Mouse (Mus musculus) cerebellum, adult 2 months (tissue): ENCODE data around the gene Gm8127. TPM values are rescaled to one million over a fixed set of nuclear protein-coding genes. Genes with fewer than 3 reads are reported as not detected.
A peak's percentile ranks its signal among the peaks of the same experiment; 100 is the strongest.
"Not testable (repeated sequence)": the region's sequence is repeated elsewhere in the genome, so short reads cannot be mapped to it uniquely, and the experiment has no call there.

Experiments
- DNase-seq, 2 experiments: peaks; one replicate each; pipeline ENCODE4 v3.0.0; 2021
- H3K27ac ChIP-seq: fragments of 200-500 bp; 2 replicates; pipeline ENCODE4 v1.5.1; 2012; ENCODE audit warnings: low read length, control low read depth, inconsistent platforms; ENCODE audit not compliant: insufficient read depth
- H3K27me3 ChIP-seq: fragments of 200-500 bp; 2 replicates; pipeline ENCODE4 v1.6.1; 2012; ENCODE audit warnings: inconsistent platforms, mild to moderate bottlenecking, low read length, moderate library complexity; ENCODE audit not compliant: control insufficient read depth, insufficient read depth
- H3K4me1 ChIP-seq: fragments of 200-500 bp; 2 replicates; pipeline ENCODE4 v1.6.1; 2011; ENCODE audit warnings: low read length; ENCODE audit not compliant: control insufficient read depth, insufficient read depth
- H3K4me3 ChIP-seq: fragments of 200-500 bp; replicated peaks from 2 replicates; pipeline ENCODE3; 2011; ENCODE audit warnings: mild to moderate bottlenecking, low read depth, low read length, control low read depth; ENCODE audit not compliant: insufficient read depth
- WGBS: fragments of 180-500 bp; shearing (Covaris S2); methylation state at CpG from one replicate; pipeline ENCODE4 v1.1.7; 2018; 5-methylcytosine and 5-hydroxymethylcytosine counted together
- polyA plus RNA-seq: library from polyadenylated mRNA; depleted of rRNA; stranded (reverse); fragments of >200 nt; gene quantifications from 2 replicates; pipeline ENCODE4 v1.2.3, GENCODE M21; 2012; rRNA removed

Gm8127 gene
- not detected in 2 replicates for polyA plus RNA-seq

DNA sequence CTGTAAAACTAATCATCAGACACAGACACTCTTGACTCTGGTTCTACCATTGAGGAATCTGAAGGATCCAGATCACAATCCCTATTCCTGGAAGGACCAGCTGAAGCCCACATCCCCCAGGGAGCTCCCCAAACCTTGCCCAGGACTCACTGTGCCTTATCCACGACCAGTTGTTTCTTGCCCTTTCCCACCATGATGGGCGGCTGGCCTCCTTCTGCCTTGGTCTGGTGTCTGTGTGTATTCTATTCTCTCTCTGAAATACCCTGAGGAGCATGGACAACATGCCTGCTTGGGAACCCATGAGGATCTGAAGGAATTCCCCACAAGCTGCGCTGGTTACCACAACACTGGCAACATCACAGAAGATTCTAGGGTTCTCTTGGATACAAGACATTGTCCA lies at the start of gene Gm8127:
TSS of gene Gm8127 (minus strand) at position 330 of the 400 bp plus-strand sequence.
- not testable (repeated sequence) for H3K27me3 ChIP-seq, H3K4me3 ChIP-seq, H3K4me1 ChIP-seq, DNase-seq, H3K27ac ChIP-seq
- WGBS = 76% methylated on average over 3 of the region's 3 CpGs

DNA sequence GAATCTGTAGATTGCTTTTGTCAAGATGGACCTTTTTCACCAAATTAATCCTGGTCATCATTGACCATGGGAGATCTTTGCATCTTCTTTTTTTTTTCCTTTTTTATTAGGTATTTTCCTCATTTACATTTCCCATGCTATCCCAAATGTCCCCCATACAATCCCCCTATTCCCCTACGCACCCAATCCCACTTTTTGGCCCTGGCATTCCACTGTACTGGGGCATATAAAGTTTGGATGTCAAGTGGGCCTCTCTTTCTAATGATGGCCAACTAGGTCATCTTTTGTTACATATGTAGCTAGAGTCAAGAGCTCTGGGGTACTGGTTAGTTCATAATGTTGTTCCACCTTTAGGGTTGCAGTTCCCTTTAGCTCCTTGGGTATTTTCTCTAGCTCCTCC lies 44.0 kb upstream of the Gm8127 start:
- not testable (repeated sequence) for H3K27ac ChIP-seq, H3K4me1 ChIP-seq, DNase-seq, H3K27me3 ChIP-seq, H3K4me3 ChIP-seq
- WGBS = 45% methylated on average over 1 of the region's 1 CpGs

DNA sequence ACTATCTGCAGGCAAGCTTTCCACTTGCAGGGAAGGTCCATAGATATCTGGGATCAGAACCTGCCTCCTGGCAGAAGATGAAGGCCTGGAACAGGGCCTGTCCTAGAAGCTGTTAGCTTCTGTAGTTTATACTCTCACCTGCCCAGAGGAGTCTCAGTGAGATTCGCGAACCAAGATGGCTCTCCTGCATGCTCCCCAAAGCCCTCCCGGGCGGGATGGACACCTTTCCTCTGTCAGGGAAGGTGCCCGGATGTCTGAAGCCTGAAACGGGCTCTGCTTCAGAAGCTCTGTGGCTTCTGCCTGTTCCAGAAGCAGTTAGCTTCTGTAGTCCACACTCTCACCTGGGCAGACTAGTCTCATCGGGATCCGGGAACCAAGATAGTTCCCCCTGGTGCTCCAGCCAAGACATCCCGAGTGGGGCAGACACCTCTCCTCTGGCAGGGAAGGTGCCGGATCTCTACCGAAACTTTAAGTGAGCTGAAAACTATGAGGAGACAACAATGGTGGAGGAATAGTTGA lies 37.8 kb upstream of the Gm8127 start:
- H3K27me3 ChIP-seq, H3K27ac ChIP-seq, DNase-seq, H3K4me1 ChIP-seq, H3K4me3 ChIP-seq: not testable (repeated sequence)
- 88% methylated on average over 11 of the region's 11 CpGs for WGBS

DNA sequence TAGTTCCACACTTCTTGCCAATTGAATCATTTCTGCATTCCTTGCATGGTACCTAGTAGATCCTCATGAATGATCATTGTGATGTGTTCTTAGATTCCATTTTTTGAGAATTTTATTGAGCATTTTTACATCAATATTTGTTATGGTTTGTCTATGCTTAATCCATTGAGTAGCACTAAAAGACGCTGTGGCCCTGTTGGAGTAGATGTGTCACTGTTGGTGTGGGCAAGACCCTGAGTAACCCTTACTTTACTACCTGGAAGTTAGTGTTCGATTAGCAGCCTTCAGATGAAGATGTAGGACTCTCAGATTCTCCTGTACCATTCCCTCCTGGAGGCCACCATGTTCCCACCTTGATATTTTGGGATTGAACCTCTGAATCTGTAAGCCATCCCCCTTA lies 35.0 kb upstream of the Gm8127 start:
- H3K4me1 ChIP-seq, H3K27ac ChIP-seq, H3K4me3 ChIP-seq, H3K27me3 ChIP-seq, DNase-seq: not testable (repeated sequence)
- WGBS = 34% methylated on average over 2 of the region's 2 CpGs

DNA sequence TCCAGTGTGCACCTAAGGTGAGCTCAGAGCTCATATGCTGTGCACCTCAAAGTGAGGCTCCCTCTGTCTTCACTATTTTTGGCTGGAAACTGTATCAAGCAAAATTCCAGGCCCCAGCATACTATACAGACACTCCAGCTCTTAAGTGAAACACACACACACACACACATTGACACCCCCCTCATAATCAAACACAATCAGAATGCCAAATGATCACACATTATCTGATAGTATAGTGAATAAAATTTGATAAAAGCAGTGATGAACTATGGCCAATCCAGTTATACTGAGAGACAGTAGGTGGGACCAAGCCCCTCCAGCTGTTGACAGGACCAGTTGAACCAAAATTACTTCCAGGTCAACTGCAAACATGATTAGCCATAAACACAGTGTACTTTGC lies 25.9 kb upstream of the Gm8127 start:
- not testable (repeated sequence) for H3K4me3 ChIP-seq, H3K27ac ChIP-seq, DNase-seq, H3K4me1 ChIP-seq, H3K27me3 ChIP-seq

DNA sequence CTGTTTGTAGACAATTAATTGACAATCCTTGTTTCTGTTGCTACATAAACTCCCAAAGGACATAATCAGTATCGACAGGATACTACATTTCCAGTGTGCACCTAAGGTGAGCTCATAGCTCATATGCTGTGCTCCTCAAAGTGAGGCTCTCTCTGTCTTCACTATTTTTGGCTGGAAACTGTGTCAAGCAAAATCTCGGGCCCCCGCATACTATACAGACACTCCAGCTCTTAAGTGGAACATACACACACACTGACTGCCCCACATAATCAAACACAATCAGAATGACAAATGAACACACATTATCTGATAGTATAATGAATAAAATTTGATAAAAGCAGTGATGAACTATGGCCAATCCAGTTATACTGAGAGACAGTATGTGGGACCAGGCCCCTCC lies 15.0 kb downstream of the Gm8127 start:
- H3K4me1 ChIP-seq, H3K27me3 ChIP-seq, H3K27ac ChIP-seq, DNase-seq, H3K4me3 ChIP-seq: not testable (repeated sequence)
- 89% methylated on average over 3 of the region's 3 CpGs for WGBS

DNA sequence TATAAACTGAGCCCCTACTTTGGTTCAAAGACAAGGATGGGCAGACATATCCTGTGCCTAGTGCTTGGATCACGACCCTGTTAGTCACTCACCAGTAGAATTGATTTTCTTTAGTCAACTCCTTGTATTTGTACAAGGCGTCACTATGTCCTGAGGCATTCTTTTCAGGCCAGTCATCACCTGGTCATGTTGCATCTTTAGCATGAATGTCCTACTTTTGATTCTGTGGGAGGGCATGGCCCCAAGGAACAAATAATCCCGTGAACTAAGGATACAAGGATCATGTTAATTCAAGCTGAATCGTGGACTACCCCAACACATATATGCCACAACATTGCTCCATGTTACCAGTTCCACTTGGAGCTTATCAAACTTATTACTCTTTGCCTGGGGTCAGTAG lies 15.5 kb downstream of the Gm8127 start:
- H3K27ac ChIP-seq, H3K27me3 ChIP-seq, H3K4me1 ChIP-seq, H3K4me3 ChIP-seq, DNase-seq: not testable (repeated sequence)
- WGBS = 62% methylated on average over 4 of the region's 4 CpGs

DNA sequence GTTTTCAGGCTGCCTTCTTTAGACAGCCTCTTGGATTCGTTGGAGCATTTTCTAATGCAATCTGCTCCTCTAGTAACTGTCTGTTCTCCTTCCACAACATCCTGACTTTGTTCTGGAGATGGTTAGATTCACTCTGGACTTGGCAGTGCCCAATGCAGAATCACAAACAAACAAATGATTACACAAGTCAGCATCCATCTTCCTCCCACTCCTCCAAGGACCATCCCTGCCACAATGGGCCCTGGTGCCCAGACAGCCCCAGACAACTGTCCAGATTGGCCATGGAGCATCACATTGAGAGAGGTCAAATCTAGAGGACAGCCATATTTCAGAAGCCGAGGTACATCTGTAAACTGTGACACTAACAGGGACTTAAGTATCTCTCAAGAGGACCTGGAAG lies 16.2 kb downstream of the Gm8127 start:
- WGBS = 53% methylated on average over 2 of the region's 2 CpGs
- not testable (repeated sequence) for DNase-seq

DNA sequence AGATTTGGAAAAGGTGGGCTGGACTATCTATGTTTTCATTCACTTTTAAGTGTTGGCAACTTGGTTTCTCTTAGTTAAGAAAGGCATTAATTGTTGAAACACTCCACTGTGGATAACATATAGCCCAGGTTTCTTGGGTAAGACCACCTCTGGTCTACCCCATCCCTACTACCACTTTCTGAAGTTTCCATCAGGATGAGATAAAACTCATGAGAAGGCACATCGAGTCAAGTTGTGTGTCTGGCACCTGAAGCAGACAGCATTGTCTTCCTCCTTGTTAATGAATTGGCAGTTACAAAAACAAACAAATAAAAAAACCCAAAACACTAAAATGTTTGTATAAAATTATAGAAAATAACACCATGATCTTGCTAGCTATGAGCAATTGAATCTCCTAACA lies 17.9 kb downstream of the Gm8127 start:
- WGBS = 72% methylated on average over 1 of the region's 1 CpGs
- not testable (repeated sequence) for H3K4me3 ChIP-seq, H3K27ac ChIP-seq, H3K27me3 ChIP-seq, DNase-seq, H3K4me1 ChIP-seq

More for the DNA sequence above, 16.2 kb downstream of the Gm8127 start:
- not testable (repeated sequence) for H3K27me3 ChIP-seq, H3K27ac ChIP-seq, H3K4me1 ChIP-seq, H3K4me3 ChIP-seq

DNA sequence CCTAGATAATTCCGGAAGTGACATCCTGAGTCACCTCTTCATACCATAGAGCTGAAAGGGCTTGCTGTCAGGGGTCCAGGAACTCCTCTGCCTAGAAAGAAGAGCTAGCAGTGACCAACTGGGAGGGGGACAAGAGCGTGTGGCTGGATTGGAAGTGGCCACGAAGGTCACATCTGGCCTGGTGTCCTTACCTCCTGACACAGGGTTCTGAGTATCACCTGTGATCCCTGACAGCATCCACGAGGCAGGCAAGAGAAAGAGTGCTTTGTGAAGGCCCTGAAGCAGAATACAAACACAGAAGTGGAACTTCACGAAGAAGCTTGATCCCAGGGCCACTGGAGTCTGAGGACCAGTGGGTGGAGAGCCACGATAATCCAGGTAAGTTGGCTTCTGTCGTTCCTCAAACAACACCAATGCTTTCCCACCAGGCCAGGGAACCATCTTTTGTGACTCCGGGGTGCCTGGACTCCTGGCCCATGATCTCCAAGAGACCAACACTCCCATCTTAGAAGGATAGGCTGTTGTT lies 18.6 kb downstream of the Gm8127 start, which contains the start of gene Gm9732:
TSS of gene Gm9732 (plus strand) at position 51 of the 526 bp plus-strand sequence.
- H3K4me1 ChIP-seq, H3K27ac ChIP-seq, H3K27me3 ChIP-seq, H3K4me3 ChIP-seq: not testable (repeated sequence)
- peak in 1 of 2 experiments; percentile 22 for DNase-seq
- 77% methylated on average over 8 of the region's 8 CpGs for WGBS

DNA sequence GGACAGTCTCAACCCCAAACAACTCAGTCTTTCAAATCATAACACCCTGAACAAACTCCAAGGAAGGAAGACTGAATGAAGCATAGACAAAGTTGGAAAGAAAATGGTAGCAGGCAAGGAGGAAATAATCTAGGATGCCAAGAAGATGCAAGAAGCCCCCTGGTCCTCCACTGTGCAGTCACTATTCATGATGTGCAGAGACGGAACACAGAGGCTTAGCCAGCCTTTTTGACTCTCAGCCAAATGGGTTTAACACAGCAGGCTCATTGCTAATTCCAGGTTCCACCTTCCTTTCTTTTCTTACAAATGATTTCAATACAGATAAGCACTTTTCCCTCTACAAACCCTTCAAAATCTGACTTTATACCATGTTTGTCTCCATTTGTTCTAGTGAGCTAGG lies 20.5 kb downstream of the Gm8127 start:
- not testable (repeated sequence) for DNase-seq, H3K27me3 ChIP-seq, H3K4me1 ChIP-seq, H3K4me3 ChIP-seq, H3K27ac ChIP-seq
- 24% methylated on average over 1 of the region's 1 CpGs for WGBS

DNA sequence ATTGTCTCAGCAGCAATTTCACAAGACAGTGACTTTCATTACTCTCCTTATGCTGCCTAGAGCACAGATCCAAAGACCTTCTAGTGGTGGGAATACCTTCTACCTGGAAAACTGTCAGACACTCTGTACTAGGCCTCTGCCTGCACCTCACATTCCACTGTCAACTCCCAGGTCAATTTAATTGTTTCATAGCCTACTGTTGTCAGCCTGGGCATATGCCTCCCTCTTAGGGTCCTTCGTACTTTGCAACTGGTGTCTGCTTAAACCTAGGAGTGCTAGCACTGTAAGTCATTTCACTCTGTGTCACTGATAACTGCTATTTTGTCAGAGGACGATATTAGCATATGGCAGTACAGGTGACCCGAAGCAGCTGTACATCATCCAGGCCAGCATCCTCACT lies 24.4 kb downstream of the Gm8127 start:
- H3K27ac ChIP-seq, H3K4me1 ChIP-seq, H3K4me3 ChIP-seq, DNase-seq, H3K27me3 ChIP-seq: not testable (repeated sequence)
- 81% methylated on average over 3 of the region's 3 CpGs for WGBS

DNA sequence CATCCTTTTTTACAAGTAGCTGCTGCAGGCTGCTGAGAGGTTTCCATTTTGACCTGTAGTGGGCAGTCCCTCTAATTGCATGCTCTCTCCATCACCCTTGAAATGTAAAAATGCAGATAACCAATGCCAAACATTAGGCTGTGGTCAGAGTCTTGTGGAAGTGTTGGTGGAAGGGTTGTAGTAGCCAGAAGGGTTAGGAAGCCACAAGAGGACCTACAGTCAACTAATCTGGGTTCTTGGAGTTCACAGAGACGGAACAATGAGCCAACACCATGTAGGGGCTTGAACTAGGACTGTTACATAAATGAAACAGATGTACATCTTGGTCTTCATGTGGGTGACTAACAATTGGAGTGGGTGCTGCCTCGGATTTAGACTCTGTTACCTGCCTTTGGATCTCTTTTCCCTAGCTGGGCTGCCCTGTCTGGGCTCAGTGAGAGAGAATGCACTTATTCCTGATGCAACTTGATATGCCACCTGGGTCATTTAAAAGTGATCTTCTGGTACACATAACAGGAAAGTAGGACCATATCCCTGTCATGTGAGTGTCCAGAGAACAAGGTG lies 25.0 kb downstream of the Gm8127 start:
- not testable (repeated sequence) for H3K4me3 ChIP-seq, DNase-seq, H3K4me1 ChIP-seq, H3K27ac ChIP-seq, H3K27me3 ChIP-seq
- 24% methylated on average over 2 of the region's 2 CpGs for WGBS
